Mouse (Mus musculus) megakaryocyte progenitor cell, adult 5-6 weeks (primary cell): ENCODE data around the gene Tas2r130. TPM values are rescaled to one million over a fixed set of nuclear protein-coding genes. Genes with fewer than 3 reads are reported as not detected.
"Not testable (repeated sequence)": the region's sequence is repeated elsewhere in the genome, so short reads cannot be mapped to it uniquely, and the experiment has no call there.

ENCODE experiments used
- ATAC-seq: replicated peaks from 2 replicates; pipeline ENCODE4 v1.8.0; 2016; ENCODE audit warnings: mild to moderate bottlenecking, moderate TSS enrichment, inconsistent platforms; ENCODE audit not compliant: poor library complexity
- total RNA-seq, 2 experiments: library from RNA; stranded (forward) in 1 of 2; stranded (reverse) in 1 of 2; fragments of 157-497, 149-512 nt in 1 of 2; fragments of 200-1000 nt in 1 of 2; gene quantifications; 2 replicates each; pipeline versions ENCODE4 v1.2.3 to v1.2.4; 2015 to 2017

Gene Tas2r130
- total RNA-seq (2015) = not detected in 2 replicates
- total RNA-seq (2017) = not detected in 2 replicates

DNA sequence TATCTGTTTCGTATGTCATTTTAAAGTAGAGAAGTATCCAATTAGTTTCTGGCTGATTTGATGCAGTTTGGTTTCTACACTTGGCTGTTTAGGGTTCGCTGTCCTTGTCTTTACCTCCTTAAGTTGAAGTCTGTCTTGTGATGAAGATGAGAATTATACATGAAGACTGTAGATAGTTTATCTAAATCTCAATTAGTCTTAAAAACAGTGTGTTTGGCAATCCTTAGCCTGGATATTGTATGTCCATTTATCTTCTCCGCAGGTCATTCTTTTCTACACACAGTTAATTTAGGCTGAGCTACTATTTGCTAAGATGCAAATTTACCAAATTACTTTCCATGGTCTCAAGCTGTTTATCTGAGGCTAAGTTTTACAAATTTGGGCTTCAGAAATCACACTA, at the start of gene Tas2r130:
TSS of gene Tas2r130 (minus strand) at position 101 of the 400 bp plus-strand sequence.
- ATAC-seq = no peak

DNA sequence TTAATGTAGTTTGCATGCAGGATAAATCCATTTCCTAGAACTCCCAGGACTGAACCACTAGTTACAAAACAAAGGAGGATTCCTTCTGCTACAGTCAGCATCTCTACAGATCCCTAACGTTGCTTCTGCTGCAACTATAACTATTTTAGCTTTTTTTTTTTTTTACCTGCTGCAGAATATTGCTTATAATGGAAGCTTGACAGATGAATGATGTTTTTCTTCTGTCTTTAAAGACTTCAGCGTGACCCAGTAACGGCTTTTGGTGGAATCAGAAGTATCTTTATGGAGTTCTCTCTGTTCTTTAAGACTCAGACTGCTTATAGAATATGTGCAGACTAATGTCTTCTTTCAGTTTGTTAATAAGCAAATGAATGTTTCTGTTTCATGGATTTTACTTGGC, 48.1 kb upstream of the Tas2r130 start, which contains the start of gene Tas2r106:
TSS of gene Tas2r106 (minus strand) at position 101 of the 400 bp plus-strand sequence.
- no peak for ATAC-seq

DNA sequence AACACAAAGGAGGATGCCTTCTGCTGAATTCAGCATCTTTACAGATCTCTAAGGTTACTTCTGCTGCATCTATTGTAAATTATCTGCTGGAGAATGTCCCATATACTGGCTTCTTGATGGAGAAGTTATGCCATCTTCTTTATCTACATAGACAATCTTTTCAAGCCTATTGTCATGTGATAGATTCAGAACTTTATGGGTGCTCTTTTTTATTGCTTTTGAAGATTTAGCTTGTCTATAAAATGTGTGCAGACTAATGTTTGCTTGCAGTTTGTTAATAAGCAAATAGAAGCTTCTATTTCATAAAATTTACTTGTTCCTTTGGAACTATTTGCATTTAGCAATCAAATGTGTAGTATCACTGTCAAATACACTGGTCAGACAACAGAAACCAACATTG, 29.3 kb upstream of the Tas2r130 start, which contains the start of gene Tas2r107:
TSS of gene Tas2r107 (minus strand) at position 101 of the 400 bp plus-strand sequence.
- ATAC-seq = no peak

DNA sequence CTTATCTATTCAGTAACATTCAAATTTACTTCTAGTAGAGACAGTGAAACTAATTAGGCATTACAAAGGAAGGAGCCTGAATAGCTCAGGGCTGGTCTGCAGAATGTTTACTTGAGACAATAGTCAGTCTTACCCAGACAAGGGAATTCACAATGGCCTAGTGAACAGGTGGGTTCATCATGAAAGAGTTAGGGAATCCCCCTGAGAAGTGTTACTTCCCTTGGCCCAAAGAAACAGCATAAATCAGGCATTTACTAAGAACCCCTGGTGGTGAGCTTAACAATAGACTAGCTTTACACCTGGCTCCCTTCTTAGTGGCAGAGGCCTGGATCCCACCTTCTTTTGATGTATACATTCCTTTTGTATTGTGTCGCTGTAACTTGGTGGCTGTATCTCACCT, 20.8 kb downstream of the Tas2r130 start:
- not testable (repeated sequence) for ATAC-seq

DNA sequence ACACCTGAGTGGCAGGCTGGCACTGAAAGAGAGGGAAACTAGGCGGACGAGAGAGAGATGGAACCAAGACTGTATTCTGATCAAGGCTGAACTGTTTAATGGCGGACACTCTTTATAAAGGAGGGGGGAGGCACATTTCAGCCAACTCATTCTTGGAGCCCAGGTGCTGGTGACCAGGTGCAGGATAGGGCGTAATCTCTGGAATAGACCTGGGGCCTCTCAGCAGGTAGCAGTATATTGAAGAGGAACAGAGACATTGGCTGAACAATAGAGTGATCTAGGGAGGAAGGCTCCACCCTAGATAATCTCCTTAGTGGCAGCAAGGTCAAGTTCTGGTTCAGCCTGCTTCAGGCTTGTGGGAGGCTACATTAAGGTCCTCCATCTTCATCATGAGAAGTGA, 25.9 kb downstream of the Tas2r130 start:
- no peak for ATAC-seq

Other genes starting within 250 kb of the Tas2r130 start
- 568 and 581 TPM in 2 replicates for gene Ybx3, start 242.4 kb downstream of the Tas2r130 start, total RNA-seq (2015)
- gene Ybx3, start 242.4 kb downstream of the Tas2r130 start, total RNA-seq (2017) = 577 and 593 TPM in 2 replicates
- not detected in 2 replicates for gene 5430401F13Rik, start 144.5 kb downstream of the Tas2r130 start, total RNA-seq (2015)
- not detected in 2 replicates for gene 5430401F13Rik, start 144.5 kb downstream of the Tas2r130 start, total RNA-seq (2017)
- not detected in 2 replicates for gene Gm6619, start 144.5 kb downstream of the Tas2r130 start, total RNA-seq (2015)
- not detected in 2 replicates for gene Gm6619, start 144.5 kb downstream of the Tas2r130 start, total RNA-seq (2017)
- not detected in 2 replicates for gene Tas2r107, start 29.2 kb upstream of the Tas2r130 start, total RNA-seq (2015)
- gene Tas2r107, start 29.2 kb upstream of the Tas2r130 start, total RNA-seq (2017) = not detected in 2 replicates
- gene Tas2r106, start 48.0 kb upstream of the Tas2r130 start, total RNA-seq (2015) = not detected in 2 replicates
- gene Tas2r106, start 48.0 kb upstream of the Tas2r130 start, total RNA-seq (2017) = not detected in 2 replicates
- gene Tas2r104, start 54.8 kb upstream of the Tas2r130 start, total RNA-seq (2015) = not detected in 2 replicates
- gene Tas2r104, start 54.8 kb upstream of the Tas2r130 start, total RNA-seq (2017) = not detected in 2 replicates
- gene Tas2r105, start 56.6 kb upstream of the Tas2r130 start, total RNA-seq (2015) = not detected in 2 replicates
- not detected in 2 replicates for gene Tas2r105, start 56.6 kb upstream of the Tas2r130 start, total RNA-seq (2017)
- not detected in 2 replicates for gene Tas2r114, start 59.2 kb upstream of the Tas2r130 start, total RNA-seq (2015)
- not detected in 2 replicates for gene Tas2r114, start 59.2 kb upstream of the Tas2r130 start, total RNA-seq (2017)